Mouse (Mus musculus) spleen, postnatal 14 days (tissue): ENCODE data around the gene Hmgb4.

Experiments
- DNase-seq, 2 experiments: peaks; one replicate each; pipeline ENCODE4 v3.0.0; 2021 to 2022; ENCODE audit warnings: low spot score in 2 of 2

The Hmgb4 gene

GRCm38 (mm10) chr4:128260907-128261560 lies at the start of gene Hmgb4:
Hmgb4 (minus strand) TSS chr4:128260957.
- no peak for DNase-seq

DNA sequence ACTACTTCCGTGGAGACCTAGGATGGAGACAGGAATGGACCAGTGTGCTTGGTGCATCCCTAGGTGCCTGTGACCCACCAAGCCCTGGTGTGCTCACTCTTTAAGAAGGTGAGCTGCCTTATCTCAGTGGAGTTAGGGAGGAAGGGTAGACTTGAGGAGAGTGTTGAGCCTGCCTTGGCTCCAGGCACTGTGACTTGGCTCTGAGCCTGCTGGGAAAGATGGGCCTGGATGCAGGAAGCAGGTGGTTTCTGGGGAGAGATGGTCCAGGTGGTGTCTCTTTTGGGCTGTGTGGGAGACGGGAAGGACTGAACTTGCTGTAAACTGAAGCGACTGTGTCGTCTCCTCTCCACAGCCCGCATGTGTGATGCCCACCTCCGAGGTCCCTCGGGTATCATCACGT lies 45.3 kb upstream of the Hmgb4 start:
- DNase-seq = no peak

DNA sequence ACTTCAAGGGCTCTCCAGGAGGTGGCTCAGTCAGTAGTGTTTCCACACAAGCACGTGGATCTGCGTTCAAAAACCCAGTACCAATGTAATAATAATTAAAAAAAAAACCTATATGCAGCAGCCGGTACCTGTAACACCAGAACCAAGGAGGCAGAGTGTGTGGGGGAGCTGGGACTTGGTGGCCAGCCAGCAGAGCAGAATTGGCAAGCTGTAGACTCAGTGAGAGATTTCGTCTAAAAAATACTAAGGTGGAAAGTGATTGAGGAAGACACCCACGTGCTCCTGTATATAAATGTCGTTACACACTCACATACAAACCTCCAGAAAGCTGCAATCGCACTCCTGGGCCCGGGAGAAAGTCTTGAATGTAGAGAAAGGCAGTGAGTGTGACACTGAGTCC lies 43.3 kb upstream of the Hmgb4 start:
- no peak for DNase-seq

DNA sequence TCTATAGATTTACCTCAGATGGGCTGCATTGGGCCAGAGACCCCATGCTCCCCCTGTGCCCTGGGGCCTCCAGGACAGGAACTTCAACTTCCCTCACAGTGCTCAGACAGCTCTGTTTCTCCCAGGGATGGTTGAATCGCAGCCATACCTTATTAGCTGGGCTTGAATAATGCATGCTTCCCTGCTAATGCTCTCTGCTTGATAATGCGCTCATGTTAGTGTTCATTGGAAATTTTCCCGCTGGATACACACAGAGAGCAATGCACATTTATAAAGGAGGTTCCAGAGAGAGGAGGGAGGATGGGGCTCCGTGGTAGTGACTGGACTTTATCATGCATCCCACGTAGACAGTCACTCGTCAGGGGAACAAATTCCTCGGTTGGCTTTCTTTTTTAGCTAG lies 27.3 kb upstream of the Hmgb4 start:
- DNase-seq = no peak

DNA sequence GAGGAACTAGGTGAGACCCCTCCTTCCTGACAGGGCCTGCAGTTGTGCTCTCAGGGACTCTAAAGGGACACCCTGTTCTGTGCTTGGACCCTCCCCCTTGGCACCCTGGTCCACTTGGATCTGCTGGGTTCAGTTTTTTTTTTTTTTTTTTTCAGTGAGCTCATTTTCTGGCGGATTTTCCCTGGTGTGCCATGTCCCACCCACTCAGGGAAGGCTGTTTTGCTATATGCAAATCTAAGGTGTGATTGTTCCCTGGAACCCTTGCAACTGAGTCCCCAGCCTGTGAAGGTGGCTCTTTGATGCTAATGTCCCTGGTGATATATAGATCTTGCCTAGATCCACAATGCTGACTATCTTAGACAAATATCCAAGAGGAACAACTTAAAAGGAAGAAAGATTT lies 24.3 kb upstream of the Hmgb4 start:
- no peak for DNase-seq

GRCm38 (mm10) chr4:128275586-128275985 lies 14.8 kb upstream of the Hmgb4 start:
- no peak for DNase-seq

DNA sequence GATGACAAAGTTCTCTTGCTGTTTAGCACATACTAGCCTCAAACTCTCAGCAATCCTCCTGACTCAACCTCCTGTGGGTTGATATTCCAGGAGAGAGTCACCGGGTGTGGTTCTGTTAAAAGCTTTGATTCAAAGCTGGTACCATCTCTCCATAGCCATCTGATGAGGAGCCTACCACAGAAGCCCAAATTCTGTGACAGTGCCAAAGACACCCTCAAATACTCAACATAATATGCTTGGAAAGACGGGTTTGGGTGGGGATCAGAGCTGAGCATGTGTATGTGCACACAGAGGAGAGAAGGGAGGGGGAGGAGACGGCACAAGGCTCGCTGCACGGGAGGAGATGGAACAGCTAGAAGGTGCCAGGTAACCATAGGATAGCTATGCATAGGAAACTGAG lies 14.4 kb upstream of the Hmgb4 start:
- no peak for DNase-seq

DNA sequence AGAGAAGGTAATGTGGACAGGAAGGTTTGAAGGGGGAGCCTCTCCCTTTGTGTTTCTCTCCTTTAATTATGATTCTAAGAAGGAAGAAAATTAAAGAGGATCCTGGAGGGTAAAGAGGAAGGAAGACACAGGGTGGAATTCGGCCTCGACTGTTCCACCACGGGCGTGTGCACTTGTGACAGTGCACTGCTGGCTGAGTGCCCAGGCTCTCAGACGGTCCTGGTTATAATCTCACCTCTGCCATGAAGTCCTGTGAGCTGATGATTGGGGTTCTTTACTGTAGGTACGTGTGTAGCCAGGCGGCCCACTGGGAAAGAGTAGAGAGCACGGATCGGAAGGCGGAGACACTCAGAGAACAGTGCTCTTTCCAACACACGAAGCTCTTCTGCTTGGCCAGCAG lies 12.4 kb upstream of the Hmgb4 start:
- no peak for DNase-seq

DNA sequence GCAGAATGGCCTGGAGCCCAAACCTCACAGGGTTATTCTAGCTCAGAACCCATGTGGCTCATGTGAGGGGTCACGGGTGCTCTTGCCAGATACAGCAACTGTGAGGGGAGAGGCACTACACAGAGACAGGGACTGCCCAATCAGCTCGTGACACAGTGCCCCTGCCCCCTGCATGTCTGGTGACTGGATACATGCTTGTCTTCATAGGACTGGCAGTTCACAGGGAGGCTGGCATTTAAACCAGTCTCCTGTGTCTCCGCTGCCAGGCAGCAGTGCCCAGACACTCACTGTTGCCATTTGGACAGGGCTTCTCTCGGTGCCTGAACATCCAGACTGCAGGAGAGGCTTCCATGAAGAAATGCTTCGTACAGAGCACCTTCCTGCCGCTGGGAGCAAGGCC lies 11.7 kb upstream of the Hmgb4 start:
- no peak for DNase-seq

GRCm38 (mm10) chr4:128270931-128271330 lies 10.2 kb upstream of the Hmgb4 start:
- no peak for DNase-seq

DNA sequence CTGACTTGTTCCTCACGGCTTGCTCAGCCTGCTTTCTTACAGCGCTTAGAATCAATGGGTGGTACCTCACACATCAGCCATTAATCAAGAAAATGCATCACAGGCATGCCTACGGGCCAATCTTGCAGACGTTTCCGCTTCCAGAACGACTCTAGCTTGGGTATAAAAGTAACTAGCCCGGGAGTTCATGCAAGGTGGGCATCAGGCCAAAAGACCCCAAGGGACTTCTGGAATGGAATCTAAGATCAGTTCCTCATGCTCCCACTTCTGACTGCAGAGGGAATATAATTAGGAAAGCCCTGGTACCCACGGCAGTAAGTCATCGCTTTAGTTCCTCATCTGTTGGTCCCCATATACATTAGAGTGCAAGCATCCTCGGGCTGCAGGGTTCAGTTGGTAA lies 9.4 kb upstream of the Hmgb4 start:
- no peak for DNase-seq

- DNase-seq = no peak
These were observed 8.6 kb upstream of the Hmgb4 start for GRCm38 (mm10) chr4:128269261-128269875.

DNA sequence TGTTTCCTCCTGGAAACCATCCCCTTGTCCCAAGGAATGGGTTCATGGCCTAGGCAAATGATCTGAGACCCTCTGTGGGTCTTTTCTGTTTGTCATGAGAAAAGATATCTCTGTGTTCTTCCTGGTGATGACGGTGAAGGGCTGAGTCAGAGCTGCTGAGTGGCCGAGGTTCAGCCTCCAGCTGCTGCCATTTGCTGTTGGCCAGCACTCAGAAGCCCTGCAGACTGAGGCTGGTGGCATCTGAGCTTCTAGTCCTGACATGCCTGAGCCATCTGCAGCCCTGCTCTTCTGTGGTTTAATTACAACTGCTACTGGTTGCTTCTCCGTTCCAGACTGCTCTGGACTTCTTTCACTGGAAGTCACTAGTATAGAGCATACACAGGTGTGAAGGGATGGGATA lies 4.6 kb upstream of the Hmgb4 start:
- no peak for DNase-seq

GRCm38 (mm10) chr4:128264491-128264890 lies 3.7 kb upstream of the Hmgb4 start:
- DNase-seq = no peak

DNA sequence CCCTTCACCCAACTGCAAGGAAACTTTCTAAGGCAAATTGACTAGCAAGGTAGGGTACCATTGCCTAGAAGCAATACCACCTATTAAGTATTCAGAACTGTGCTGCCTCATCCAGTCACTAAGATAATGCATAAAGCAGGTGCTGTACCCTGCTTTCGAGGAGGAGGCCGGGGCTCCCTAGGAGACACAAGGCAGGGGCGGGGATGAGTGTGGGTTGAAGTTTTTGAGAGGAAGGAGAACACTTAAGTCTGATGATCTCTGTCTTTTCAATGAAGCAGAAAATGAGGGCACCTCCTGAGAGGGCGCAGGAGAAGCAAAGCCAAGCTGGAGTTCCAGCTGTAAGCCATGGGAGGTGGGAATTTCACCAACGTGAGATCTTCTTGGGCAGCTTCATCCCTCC lies 1.5 kb downstream of the Hmgb4 start:
- DNase-seq = no peak

- no peak for DNase-seq
These were observed 12.1 kb downstream of the Hmgb4 start for GRCm38 (mm10) chr4:128248676-128249075.

- DNase-seq = no peak
These were observed 15.6 kb downstream of the Hmgb4 start for GRCm38 (mm10) chr4:128245201-128245600.

- no peak for DNase-seq
These were observed 18.9 kb downstream of the Hmgb4 start for GRCm38 (mm10) chr4:128241854-128242356.

- DNase-seq = no peak
These were observed 19.5 kb downstream of the Hmgb4 start for GRCm38 (mm10) chr4:128241075-128241853.

DNA sequence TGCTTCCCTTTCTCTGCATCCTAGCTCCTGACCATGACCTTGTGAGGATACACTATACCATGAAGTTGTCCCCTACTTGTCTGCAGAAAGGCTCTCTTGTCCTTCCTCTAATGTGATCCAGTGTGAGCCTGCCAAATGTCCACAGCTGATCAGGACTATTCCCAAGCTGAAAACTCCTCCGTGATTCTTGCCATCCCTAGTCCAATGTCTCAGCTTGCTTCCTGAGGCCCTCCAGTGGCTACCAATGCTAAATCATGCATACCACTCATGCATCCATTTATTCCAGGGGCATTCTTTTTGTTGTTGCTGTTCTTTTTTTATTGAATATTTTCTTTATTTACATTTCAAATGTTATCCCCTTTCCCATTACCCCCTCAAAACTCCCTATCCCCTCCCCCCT lies 21.6 kb downstream of the Hmgb4 start:
- DNase-seq = no peak

- no peak for DNase-seq
These were observed 27.3 kb downstream of the Hmgb4 start for GRCm38 (mm10) chr4:128233458-128233857.

DNA sequence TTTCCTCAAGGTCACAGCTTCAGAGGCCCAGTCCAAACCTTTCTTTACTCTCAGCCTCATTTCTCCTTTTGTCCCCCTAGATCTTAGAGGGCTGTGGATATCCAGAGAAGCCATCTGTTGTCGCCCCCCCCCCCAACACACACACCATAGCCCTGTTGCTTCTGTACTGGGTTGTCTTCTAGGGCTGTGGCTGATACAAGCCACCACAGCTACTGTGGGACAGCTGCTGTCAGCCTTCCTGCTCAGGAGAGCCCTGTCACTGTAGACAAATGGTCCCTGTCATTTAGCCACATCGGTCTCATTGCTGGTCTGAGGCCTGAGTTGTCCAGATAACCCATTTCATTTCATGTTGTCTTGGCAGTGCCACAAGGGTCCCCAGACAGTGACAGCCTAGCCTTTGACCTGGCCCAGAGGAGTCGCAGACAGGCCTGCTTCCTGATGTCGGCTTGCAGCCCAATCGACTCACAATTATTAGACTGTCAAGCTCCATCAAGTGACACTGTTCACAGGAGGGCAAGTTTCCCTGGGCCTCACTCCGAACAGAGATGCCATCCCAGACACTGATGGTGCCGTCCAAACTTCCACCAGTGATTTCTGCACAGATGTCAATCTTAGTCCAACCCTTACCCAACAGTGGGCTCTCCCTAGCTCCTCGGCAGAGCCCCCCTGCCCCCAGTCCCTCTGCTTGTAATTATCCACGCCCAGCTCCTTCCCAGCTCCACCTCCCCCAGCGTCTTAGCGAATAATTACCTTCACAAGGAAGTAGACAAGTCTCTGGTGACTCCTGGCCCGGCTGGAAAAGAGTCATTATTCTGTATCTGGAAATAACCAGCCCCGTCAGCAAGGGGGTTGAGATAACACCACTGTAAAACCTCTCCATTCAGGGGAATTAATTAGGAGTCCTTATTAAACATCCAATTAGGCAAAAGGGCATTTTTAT lies 33.1 kb downstream of the Hmgb4 start:
- DNase-seq = no peak
